Mouse (Mus musculus) ES-CJ7 (cell line): ENCODE measurements around the gene Apobec2.
"Not testable (repeated sequence)": the region's sequence is repeated elsewhere in the genome, so short reads cannot be mapped to it uniquely, and the experiment has no call there.

Experiments
- DNase-seq: peaks from one replicate; pipeline ENCODE4 v3.0.0; 2011; ENCODE audit warnings: low read depth, low spot score

Gene Apobec2

GRCm38 (mm10) chr17:48432158-48432980, at the start of gene Apobec2:
Gene Apobec2, minus strand, starts transcription at chr17:48432930.
- DNase-seq: peak; percentile 74

GRCm38 (mm10) chr17:48479952-48480351, 47.2 kb upstream of the Apobec2 start:
- no peak for DNase-seq

GRCm38 (mm10) chr17:48475444-48475843, 42.7 kb upstream of the Apobec2 start:
- DNase-seq: no peak

GRCm38 (mm10) chr17:48474282-48474681, 41.6 kb upstream of the Apobec2 start:
- DNase-seq: not testable (repeated sequence)

GRCm38 (mm10) chr17:48467395-48468231, 34.9 kb upstream of the Apobec2 start:
- peak; percentile 78 for DNase-seq

- peak; percentile 50 for DNase-seq
Observed at GRCm38 (mm10) chr17:48466769-48467394, 34.2 kb upstream of the Apobec2 start.

- no peak for DNase-seq
Observed at GRCm38 (mm10) chr17:48463391-48463790, 30.7 kb upstream of the Apobec2 start.

GRCm38 (mm10) chr17:48462096-48462495, 29.4 kb upstream of the Apobec2 start:
- no peak for DNase-seq

GRCm38 (mm10) chr17:48457971-48458653, 25.4 kb upstream of the Apobec2 start:
- no peak for DNase-seq

GRCm38 (mm10) chr17:48455955-48456354, 23.2 kb upstream of the Apobec2 start:
- DNase-seq: no peak

- DNase-seq: peak; percentile 78
Observed at GRCm38 (mm10) chr17:48454688-48455087, 22.0 kb upstream of the Apobec2 start, which contains the start of gene Unc5cl. Gene Unc5cl, plus strand, starts transcription at chr17:48454901.

GRCm38 (mm10) chr17:48454190-48454589, 21.5 kb upstream of the Apobec2 start:
- peak; percentile 30 for DNase-seq

- peak; percentile 33 for DNase-seq
Observed at GRCm38 (mm10) chr17:48453489-48453888, 20.8 kb upstream of the Apobec2 start.

- DNase-seq: no peak
Observed at GRCm38 (mm10) chr17:48451753-48452444, 19.2 kb upstream of the Apobec2 start.

GRCm38 (mm10) chr17:48451353-48451675, 18.6 kb upstream of the Apobec2 start, which contains the start of gene Tspo2:
Gene Tspo2, minus strand, starts transcription at chr17:48451522.
- DNase-seq: no peak

- no peak for DNase-seq
Observed at GRCm38 (mm10) chr17:48450666-48451352, 18.1 kb upstream of the Apobec2 start.

- DNase-seq: no peak
Observed at GRCm38 (mm10) chr17:48447675-48448074, 14.9 kb upstream of the Apobec2 start.

- no peak for DNase-seq
Observed at GRCm38 (mm10) chr17:48443542-48444145, 10.9 kb upstream of the Apobec2 start.

GRCm38 (mm10) chr17:48442745-48443457, 10.2 kb upstream of the Apobec2 start:
- peak; percentile 50 for DNase-seq
